Mouse (Mus musculus) lung, embryonic 14.5 days (tissue): ENCODE data around the gene Lrrtm3. TPM values are rescaled to one million over a fixed set of nuclear protein-coding genes. Genes with fewer than 3 reads are reported as not detected.

ENCODE experiments used
- ATAC-seq: fragments of 200-750 bp; cut with Nextera tagmentation; 2 replicates; pipeline ENCODE4 v1.8.0; 2017; ENCODE audit warnings: mild to moderate bottlenecking, moderate TSS enrichment, moderate library complexity; ENCODE audit not compliant: insufficient read depth
- DNase-seq: peaks from one replicate; pipeline ENCODE4 v3.0.0-alpha.2; 2015
- H3K27ac ChIP-seq: fragments of 300-500 bp; sonication (generic); 2 replicates; pipeline ENCODE4 v1.5.1; 2014; ENCODE audit warnings: low read depth, mild to moderate bottlenecking, moderate library complexity
- H3K27me3 ChIP-seq: fragments of 300-500 bp; sonication (generic); 2 replicates; pipeline ENCODE4 v1.6.1; 2014; ENCODE audit warnings: low read length, control low read depth; ENCODE audit not compliant: insufficient read depth
- H3K36me3 ChIP-seq: fragments of 300-500 bp; sonication (generic); 2 replicates; pipeline ENCODE4 v1.6.1; 2014; ENCODE audit warnings: control low read depth; ENCODE audit not compliant: insufficient read depth
- H3K4me1 ChIP-seq: fragments of 300-500 bp; sonication (generic); 2 replicates; pipeline ENCODE4 v1.6.1; 2014; ENCODE audit warnings: antibody characterized with exemption, control low read depth; ENCODE audit not compliant: insufficient read depth
- H3K4me2 ChIP-seq: fragments of 300-500 bp; sonication (generic); 2 replicates; pipeline ENCODE4 v1.6.1; 2014; ENCODE audit warnings: mild to moderate bottlenecking
- H3K4me3 ChIP-seq: fragments of 300-500 bp; sonication (generic); 2 replicates; pipeline ENCODE4 v1.5.1; 2014; ENCODE audit warnings: low read depth, low read length
- H3K9ac ChIP-seq: fragments of 300-500 bp; sonication (generic); 2 replicates; pipeline ENCODE4 v1.6.1; 2014
- H3K9me3 ChIP-seq: fragments of 300-500 bp; sonication (generic); 2 replicates; pipeline ENCODE4 v1.6.1; 2016; ENCODE audit warnings: low read depth, low read length, control low read depth
- CTCF ChIP-seq: IDR thresholded peaks from 2 replicates; pipeline ENCODE4 v1.5.1; 2016; ENCODE audit warnings: antibody characterized with exemption, low read depth
- WGBS: fragments of 180-500 bp; shearing (Covaris S2); extraction: QIAGEN DNeasy Blood & Tissue Kit; methylation state at CpG from one replicate; pipeline ENCODE4 v1.1.7; 2014; 5-methylcytosine and 5-hydroxymethylcytosine counted together
- polyA plus RNA-seq: library from polyadenylated mRNA; unstranded; fragments of >200 nt; fragmentation: Nextera tagmentation; extraction: Ambion mirVana; gene quantifications from 2 replicates; pipeline ENCODE4 v1.2.1, GENCODE M21; 2014

Lrrtm3 gene
- 2.6 and 3.3 TPM in 2 replicates for polyA plus RNA-seq

- no peaks in the 10 kb centered on the region for H3K4me1 ChIP-seq
- peak within 1 kb of the TSS; percentile 29; the same call in 1 of the 2 replicates for H3K9ac ChIP-seq
- no peaks in the 10 kb centered on the region for H3K9me3 ChIP-seq
- 2% methylated on average over 22 of the region's 22 CpGs for WGBS
- DNase-seq (peak; percentile 87), ATAC-seq (peak; percentile 90)
- no peak within 1 kb of the TSS for H3K27ac ChIP-seq
- no peaks in the 10 kb centered on the region for H3K36me3 ChIP-seq
- TF ChIP-seq CTCF: peak; percentile 78
- H3K4me3 ChIP-seq: peak within 1 kb of the TSS; percentile 24
- H3K4me2 ChIP-seq: peak within 1 kb of the TSS; percentile 63
- peaks cover 15% of the 10 kb centered on the region for H3K27me3 ChIP-seq
Observed at GRCm38 (mm10) chr10:64089680-64090460, at the start of gene Lrrtm3. Lrrtm3 (minus strand) TSS chr10:64090277.

- no peaks in the 10 kb centered on the region for H3K4me1 ChIP-seq
- 54% methylated on average over 7 of the region's 7 CpGs for WGBS
- no peaks in the 10 kb centered on the region for H3K9me3 ChIP-seq
- no peak overlapping the region for H3K4me2 ChIP-seq
- DNase-seq: no peak
- TF ChIP-seq CTCF: no peak
- H3K27ac ChIP-seq: no peak overlapping the region
- H3K4me3 ChIP-seq: no peak overlapping the region
- H3K36me3 ChIP-seq: no peaks in the 10 kb centered on the region
- no peak for ATAC-seq
- no peak overlapping the region for H3K9ac ChIP-seq
- H3K27me3 ChIP-seq: no peaks in the 10 kb centered on the region
Observed at GRCm38 (mm10) chr10:64135481-64135880, 45.4 kb upstream of the Lrrtm3 start.

GRCm38 (mm10) chr10:64133461-64133860 is 43.4 kb upstream of the Lrrtm3 start:
- no peak for ATAC-seq
- TF ChIP-seq CTCF: no peak
- Histone ChIP-seq H3K4me1 (no peaks in the 10 kb centered on the region), H3K27me3 (no peaks in the 10 kb centered on the region), H3K4me2 (no peak overlapping the region), H3K9ac (no peak overlapping the region), H3K27ac (no peak overlapping the region), H3K36me3 (no peaks in the 10 kb centered on the region), H3K9me3 (no peaks in the 10 kb centered on the region), H3K4me3 (no peak overlapping the region)
- no peak for DNase-seq
- WGBS: 64% methylated on average over 3 of the region's 3 CpGs

- WGBS: 84% methylated on average over 15 of the region's 15 CpGs
- no peak for TF ChIP-seq CTCF
- no peaks in the 10 kb centered on the region for H3K27me3 ChIP-seq
- H3K4me2 ChIP-seq: no peak overlapping the region
- no peaks in the 10 kb centered on the region for H3K9me3 ChIP-seq
- H3K4me3 ChIP-seq: no peak overlapping the region
- no peak overlapping the region for H3K27ac ChIP-seq
- DNase-seq: no peak
- H3K4me1 ChIP-seq: no peaks in the 10 kb centered on the region
- ATAC-seq: no peak
- H3K9ac ChIP-seq: no peak overlapping the region
- no peaks in the 10 kb centered on the region for H3K36me3 ChIP-seq
Observed at GRCm38 (mm10) chr10:64130397-64131150, 40.5 kb upstream of the Lrrtm3 start.

- no peaks in the 10 kb centered on the region for H3K36me3 ChIP-seq
- no peak for TF ChIP-seq CTCF
- H3K27ac ChIP-seq: no peak overlapping the region
- 66% methylated on average over 3 of the region's 3 CpGs for WGBS
- no peak overlapping the region for H3K4me3 ChIP-seq
- H3K4me2 ChIP-seq: no peak overlapping the region
- no peaks in the 10 kb centered on the region for H3K4me1 ChIP-seq
- H3K9me3 ChIP-seq: no peaks in the 10 kb centered on the region
- H3K9ac ChIP-seq: no peak overlapping the region
- no peak for ATAC-seq
- no peaks in the 10 kb centered on the region for H3K27me3 ChIP-seq
- no peak for DNase-seq
Observed at GRCm38 (mm10) chr10:64118833-64119232, 28.8 kb upstream of the Lrrtm3 start.

- no peak for TF ChIP-seq CTCF
- 90% methylated on average over 11 of the region's 11 CpGs for WGBS
- ATAC-seq (no peak), DNase-seq (no peak)
- Histone ChIP-seq H3K27me3 (no peaks in the 10 kb centered on the region), H3K36me3 (no peaks in the 10 kb centered on the region), H3K9ac (no peak overlapping the region), H3K4me3 (no peak overlapping the region), H3K4me1 (no peaks in the 10 kb centered on the region), H3K9me3 (no peaks in the 10 kb centered on the region), H3K4me2 (no peak overlapping the region), H3K27ac (no peak overlapping the region)
Observed at GRCm38 (mm10) chr10:64115246-64115645, 25.2 kb upstream of the Lrrtm3 start.

- H3K4me2 ChIP-seq: no peak overlapping the region
- TF ChIP-seq CTCF: peak; percentile 29; the same call in 1 of the 2 replicates
- no peaks in the 10 kb centered on the region for H3K36me3 ChIP-seq
- H3K4me1 ChIP-seq: no peaks in the 10 kb centered on the region
- no peak overlapping the region for H3K4me3 ChIP-seq
- no peaks in the 10 kb centered on the region for H3K9me3 ChIP-seq
- no peak for ATAC-seq
- H3K27me3 ChIP-seq: no peaks in the 10 kb centered on the region
- no peak overlapping the region for H3K9ac ChIP-seq
- no peak overlapping the region for H3K27ac ChIP-seq
- 89% methylated on average over 1 of the region's 1 CpGs for WGBS
- DNase-seq: no peak
Observed at GRCm38 (mm10) chr10:64096532-64096931, 6.5 kb upstream of the Lrrtm3 start.
